Mouse (Mus musculus): ENCODE measurements around the gene Syt12. TPM values are rescaled to one million over a fixed set of nuclear protein-coding genes. Genes with fewer than 3 reads are reported as not detected.

Syt12 gene
- total and polyA plus RNA-seq, 3 experiments: 0.11 TPM; not detected in 2

DNA sequence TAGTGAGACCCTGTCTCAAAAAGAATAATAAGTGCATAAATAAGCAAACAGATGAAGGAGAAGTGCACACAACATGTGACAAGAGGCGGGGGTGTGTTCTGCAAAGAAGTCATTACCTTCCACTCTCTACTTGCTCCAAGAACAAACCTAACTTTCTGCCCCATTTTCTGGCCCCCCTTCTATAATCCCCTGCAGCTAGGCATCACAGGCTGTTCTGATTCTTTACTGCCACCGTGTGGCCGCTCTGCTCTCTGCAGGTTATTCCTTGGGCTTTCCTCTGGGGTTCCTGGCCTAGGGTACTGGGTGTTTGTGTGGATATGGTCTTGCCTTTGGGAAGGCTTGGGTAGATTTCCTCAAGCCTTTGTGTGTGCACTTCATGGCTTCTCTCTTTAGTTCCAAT, 34.8 kb downstream of the Syt12 start:
- Histone ChIP-seq H3K36me3 (replicated peaks) (no peaks in the 10 kb centered on the region), H3K27me3 (ENCODE audit: insufficient read depth, low read length) (peaks cover 46% of the 10 kb centered on the region), H3K9me3 (replicated peaks) (no peaks in the 10 kb centered on the region), H3K4me3 (ENCODE audit: low read depth, low read length) (no peak overlapping the region; the same call in 1 of the 2 replicates), H3K4me1 (ENCODE audit: insufficient read depth, low read depth, low read length) (peaks cover 50% of the 10 kb centered on the region)
- ATAC-seq (ENCODE audit: extremely low read depth, insufficient number of reproducible peaks, low FRiP score, poor library complexity, severe bottlenecking) (no peak), DNase-seq (ENCODE audit: low spot score) (peak; percentile 66)
- no peak for TF ChIP-seq TAL1 (conservative IDR thresholded peaks at IDR 0.05; ENCODE audit: low read depth, low read length)
- no peak for TF ChIP-seq GATA2 (IDR thresholded peaks at IDR 0.05; ENCODE audit: borderline replicate concordance, low read depth, low read length)
- TF ChIP-seq CTCF (IDR thresholded peaks at IDR 0.05; ENCODE audit: low read depth, low read length): peak; percentile 66

DNA sequence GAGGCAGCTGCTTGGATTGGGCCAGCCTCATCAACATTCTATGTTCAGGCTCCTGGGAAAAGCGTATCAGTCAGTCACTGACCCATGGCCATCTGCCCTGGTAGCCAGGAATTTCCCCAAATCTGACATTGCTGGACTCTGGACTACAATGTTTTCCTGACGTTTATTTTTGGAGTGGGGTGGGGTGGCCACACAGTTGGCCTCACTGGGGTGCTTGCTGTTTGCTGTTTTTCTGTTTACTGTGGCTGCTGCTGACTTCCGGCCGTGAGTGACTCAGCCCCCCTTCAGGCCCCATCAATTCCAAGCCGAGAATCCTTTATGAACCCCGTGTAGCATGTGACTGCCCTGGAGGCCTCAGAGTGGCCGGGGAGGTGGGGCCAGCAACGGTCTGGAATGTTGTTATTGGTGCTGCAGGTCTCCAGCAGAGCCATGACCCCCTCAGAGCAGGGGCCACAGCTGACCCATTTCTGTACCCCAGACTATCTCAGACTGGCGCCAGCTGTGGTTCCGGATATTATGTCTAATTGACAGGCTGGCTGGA, 35.6 kb downstream of the Syt12 start:
- peak overlapping the region; percentile 41; the same call in 1 of the 2 replicates for H3K4me3 ChIP-seq (ENCODE audit: low read depth, low read length)
- peak; percentile 47 for DNase-seq (ENCODE audit: low spot score)
- H3K9me3 ChIP-seq (replicated peaks): no peaks in the 10 kb centered on the region

DNA sequence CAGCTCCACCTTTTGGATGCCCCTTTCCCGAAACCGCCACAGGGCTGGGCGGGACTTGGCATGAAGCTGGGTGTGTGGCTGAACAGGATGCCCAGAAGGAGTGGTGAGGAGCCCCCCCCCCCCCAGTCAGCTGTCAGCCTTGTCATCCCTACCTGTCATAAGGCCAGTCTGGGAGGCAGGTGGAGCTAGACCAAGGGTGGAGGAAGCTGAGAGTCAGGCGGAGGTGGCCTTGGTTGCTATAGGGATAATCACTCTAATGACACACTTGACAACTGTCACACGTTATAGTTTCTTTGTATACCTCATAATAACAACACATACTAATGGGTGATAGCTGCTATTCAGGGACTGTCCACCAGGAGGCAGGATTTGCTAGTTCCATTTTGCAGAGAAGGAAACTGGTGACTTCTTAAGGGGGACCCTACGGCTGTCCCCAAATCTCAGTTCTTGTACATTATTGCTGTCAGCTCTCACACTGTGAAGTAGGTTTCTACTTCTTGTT, 36.1 kb downstream of the Syt12 start:
- no peaks in the 10 kb centered on the region for H3K9me3 ChIP-seq (replicated peaks)
- peaks cover 50% of the 10 kb centered on the region for H3K4me1 ChIP-seq (ENCODE audit: insufficient read depth, low read depth, low read length)
- H3K4me3 ChIP-seq (ENCODE audit: low read depth, low read length): no peak overlapping the region
- no peaks in the 10 kb centered on the region for H3K36me3 ChIP-seq (replicated peaks)
- peak; percentile 82 for TF ChIP-seq CTCF (IDR thresholded peaks at IDR 0.05; ENCODE audit: low read depth, low read length)
- no peak for TF ChIP-seq TAL1 (conservative IDR thresholded peaks at IDR 0.05; ENCODE audit: low read depth, low read length)
- peaks cover 40% of the 10 kb centered on the region for H3K27me3 ChIP-seq (ENCODE audit: insufficient read depth, low read length)
- DNase-seq (ENCODE audit: low spot score) (peak; percentile 40), ATAC-seq (ENCODE audit: extremely low read depth, insufficient number of reproducible peaks, low FRiP score, poor library complexity, severe bottlenecking) (no peak)

More for the DNA sequence above, 35.6 kb downstream of the Syt12 start:
- Histone ChIP-seq H3K4me1 (ENCODE audit: insufficient read depth, low read depth, low read length) (peaks cover 50% of the 10 kb centered on the region), H3K27me3 (ENCODE audit: insufficient read depth, low read length) (peaks cover 43% of the 10 kb centered on the region), H3K36me3 (replicated peaks) (no peaks in the 10 kb centered on the region)
- no peak for TF ChIP-seq TAL1 (conservative IDR thresholded peaks at IDR 0.05; ENCODE audit: low read depth, low read length)
- no peak for TF ChIP-seq GATA2 (IDR thresholded peaks at IDR 0.05; ENCODE audit: borderline replicate concordance, low read depth, low read length)
- TF ChIP-seq GATA1 (IDR thresholded peaks at IDR 0.05; ENCODE audit: borderline replicate concordance, low read length): no peak
- no peak for TF ChIP-seq POLR2AphosphoS5 (IDR thresholded peaks at IDR 0.05; ENCODE audit: insufficient replicate concordance, low read depth, low read length)
- TF ChIP-seq CTCF (IDR thresholded peaks at IDR 0.05; ENCODE audit: low read depth, low read length): no peak
- ATAC-seq (ENCODE audit: extremely low read depth, insufficient number of reproducible peaks, low FRiP score, poor library complexity, severe bottlenecking): peak; percentile 67

DNA sequence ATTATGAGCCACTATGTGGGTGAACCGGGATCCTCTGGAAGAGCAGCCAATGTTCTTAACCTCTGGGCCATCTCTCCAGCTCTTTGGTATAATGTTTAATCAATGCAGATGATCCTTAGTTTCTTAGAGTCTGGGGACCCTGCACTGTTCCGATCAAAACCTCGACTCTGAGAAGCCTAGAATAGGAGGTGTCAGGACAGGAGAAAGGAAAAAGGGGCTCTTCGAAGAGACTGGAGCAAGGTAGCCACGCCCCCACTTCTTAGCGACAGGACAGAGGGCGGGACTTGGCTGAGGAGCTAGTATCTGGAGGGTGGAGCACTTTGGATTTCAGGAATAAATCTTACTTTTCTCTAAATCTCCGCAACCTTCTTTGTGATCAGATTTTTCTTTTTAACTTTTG, 37.0 kb downstream of the Syt12 start:
- Histone ChIP-seq H3K9me3 (replicated peaks) (no peaks in the 10 kb centered on the region), H3K4me1 (ENCODE audit: insufficient read depth, low read depth, low read length) (peaks cover 50% of the 10 kb centered on the region), H3K4me3 (ENCODE audit: low read depth, low read length) (peak overlapping the region; percentile 69; the same call in 1 of the 2 replicates), H3K36me3 (replicated peaks) (no peaks in the 10 kb centered on the region), H3K27me3 (ENCODE audit: insufficient read depth, low read length) (peaks cover 36% of the 10 kb centered on the region)
- no peak for ATAC-seq (ENCODE audit: extremely low read depth, insufficient number of reproducible peaks, low FRiP score, poor library complexity, severe bottlenecking)
- no peak for DNase-seq (ENCODE audit: low spot score)
- TF ChIP-seq GATA1 (IDR thresholded peaks at IDR 0.05; ENCODE audit: borderline replicate concordance, low read length) (no peak), CTCF (IDR thresholded peaks at IDR 0.05; ENCODE audit: low read depth, low read length) (no peak), POLR2AphosphoS5 (IDR thresholded peaks at IDR 0.05; ENCODE audit: insufficient replicate concordance, low read depth, low read length) (no peak), GATA2 (IDR thresholded peaks at IDR 0.05; ENCODE audit: borderline replicate concordance, low read depth, low read length) (no peak), TAL1 (conservative IDR thresholded peaks at IDR 0.05; ENCODE audit: low read depth, low read length) (no peak)

DNA sequence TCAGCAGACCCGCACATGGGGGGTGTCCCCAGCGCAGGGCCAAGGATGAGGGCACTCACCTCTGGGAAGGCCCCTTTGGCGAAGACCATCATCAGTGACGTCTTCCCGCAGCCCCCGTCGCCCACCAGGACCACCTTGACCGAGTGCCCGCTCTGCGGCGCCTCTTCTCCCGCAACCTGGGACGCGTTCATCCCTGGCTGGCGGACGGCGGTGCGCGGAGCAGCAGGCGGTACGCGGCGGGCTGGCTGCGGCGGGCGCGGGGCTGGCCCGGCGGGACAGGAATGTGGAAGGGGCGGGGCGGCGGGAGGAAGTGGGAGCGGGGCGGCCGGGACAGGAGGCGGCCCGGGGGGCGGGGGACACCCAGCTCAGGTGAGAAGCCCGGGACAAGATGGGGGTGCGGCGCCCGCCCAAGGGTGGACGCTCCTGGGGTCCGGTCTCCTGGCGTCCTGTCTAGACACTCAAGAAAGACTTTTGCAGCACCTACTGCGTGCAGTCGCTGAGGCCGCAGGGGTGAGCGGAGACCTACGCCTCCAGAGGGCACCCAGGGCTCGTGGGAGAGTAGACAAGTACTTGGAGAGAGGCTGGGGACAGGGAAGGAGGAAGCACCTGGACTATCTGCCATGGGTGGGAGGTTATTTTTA, 38.0 kb downstream of the Syt12 start, which contains the start of gene Rhod:
Rhod (minus strand) TSS at position 272 of the 641 bp plus-strand sequence.
- Histone ChIP-seq H3K36me3 (replicated peaks) (no peaks in the 10 kb centered on the region), H3K4me3 (ENCODE audit: low read depth, low read length) (peak within 1 kb of the TSS; percentile 69), H3K4me1 (ENCODE audit: insufficient read depth, low read depth, low read length) (peaks cover 50% of the 10 kb centered on the region), H3K9me3 (replicated peaks) (no peaks in the 10 kb centered on the region), H3K27me3 (ENCODE audit: insufficient read depth, low read length) (peaks cover 31% of the 10 kb centered on the region)
- no peak for DNase-seq (ENCODE audit: low spot score)
- no peak for TF ChIP-seq GATA2 (IDR thresholded peaks at IDR 0.05; ENCODE audit: borderline replicate concordance, low read depth, low read length)
- no peak for TF ChIP-seq POLR2AphosphoS5 (IDR thresholded peaks at IDR 0.05; ENCODE audit: insufficient replicate concordance, low read depth, low read length)
- TF ChIP-seq GATA1 (IDR thresholded peaks at IDR 0.05; ENCODE audit: borderline replicate concordance, low read length): no peak
- TF ChIP-seq CTCF (IDR thresholded peaks at IDR 0.05; ENCODE audit: low read depth, low read length): no peak
- no peak for TF ChIP-seq TAL1 (conservative IDR thresholded peaks at IDR 0.05; ENCODE audit: low read depth, low read length)
- ATAC-seq (ENCODE audit: extremely low read depth, insufficient number of reproducible peaks, low FRiP score, poor library complexity, severe bottlenecking): no peak

DNA sequence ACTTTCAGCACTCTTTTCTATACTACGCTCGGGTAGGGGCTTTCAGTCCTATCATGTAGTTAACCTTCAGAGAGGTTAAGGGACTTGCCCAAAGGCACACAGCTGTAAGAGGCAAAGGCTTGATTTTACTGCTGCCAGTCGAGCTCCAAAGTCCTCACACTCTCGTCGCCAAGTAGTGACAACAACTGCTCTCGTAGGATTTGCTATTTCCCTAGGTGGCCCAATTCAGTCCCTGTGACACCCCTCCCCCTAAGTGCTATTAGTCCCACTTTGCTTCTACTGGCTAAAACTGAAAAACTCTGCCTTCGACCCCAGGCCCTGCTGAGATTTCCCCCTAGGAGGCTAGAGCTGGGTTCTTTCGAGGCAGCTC, 38.5 kb downstream of the Syt12 start:
- Histone ChIP-seq H3K4me1 (ENCODE audit: insufficient read depth, low read depth, low read length) (peaks cover 50% of the 10 kb centered on the region), H3K9me3 (replicated peaks) (no peaks in the 10 kb centered on the region), H3K27me3 (ENCODE audit: insufficient read depth, low read length) (peaks cover 28% of the 10 kb centered on the region), H3K36me3 (replicated peaks) (no peaks in the 10 kb centered on the region), H3K4me3 (ENCODE audit: low read depth, low read length) (peak overlapping the region; percentile 69)
- ATAC-seq (ENCODE audit: extremely low read depth, insufficient number of reproducible peaks, low FRiP score, poor library complexity, severe bottlenecking): no peak
- TF ChIP-seq GATA2 (IDR thresholded peaks at IDR 0.05; ENCODE audit: borderline replicate concordance, low read depth, low read length) (no peak), CTCF (IDR thresholded peaks at IDR 0.05; ENCODE audit: low read depth, low read length) (no peak), GATA1 (IDR thresholded peaks at IDR 0.05; ENCODE audit: borderline replicate concordance, low read length) (no peak)
- no peak for DNase-seq (ENCODE audit: low spot score)

All from G1E (cell line).